Mouse (Mus musculus) liver, embryonic 14.5 days (tissue): ENCODE data around the gene Mrps15. TPM values are rescaled to one million over a fixed set of nuclear protein-coding genes. Genes with fewer than 3 reads are reported as not detected.

Experiments
- ATAC-seq: fragments of 200-750 bp; cut with Nextera tagmentation; 2 replicates; pipeline ENCODE4 v1.8.0; 2017; ENCODE audit warnings: moderate number of reproducible peaks, mild to moderate bottlenecking, moderate library complexity; ENCODE audit not compliant: insufficient read depth
- DNase-seq, 3 experiments: peaks; one replicate each; pipeline ENCODE4 v3.0.0-alpha.2; 2012 to 2013; ENCODE audit warnings: low read depth in 3 of 3, low spot score in 3 of 3
- H3K27ac ChIP-seq: fragments of 300-500 bp; sonication (generic); 2 replicates; pipeline ENCODE4 v1.5.1; 2014; ENCODE audit warnings: moderate library complexity, mild to moderate bottlenecking, control low read depth, inconsistent platforms
- H3K27me3 ChIP-seq: fragments of 300-500 bp; sonication (generic); 2 replicates; pipeline ENCODE4 v1.6.1; 2014; ENCODE audit warnings: mild to moderate bottlenecking, low read length, moderate library complexity; ENCODE audit not compliant: control insufficient read depth, insufficient read depth
- H3K36me3 ChIP-seq: fragments of 300-500 bp; sonication (generic); replicated peaks from 2 replicates; pipeline ENCODE4 v1.6.1; 2014; ENCODE audit warnings: low read depth; ENCODE audit not compliant: control insufficient read depth, insufficient read depth
- H3K4me1 ChIP-seq, 2 experiments: fragments of 200-500 bp in 1 of 2; fragments of 300-500 bp in 1 of 2; sonication (generic) in 1 of 2; replicated peaks; 2 replicates each; pipeline ENCODE4 v1.6.1; 2012 to 2014; ENCODE audit warnings: antibody characterized with exemption in 1 of 2, inconsistent platforms in 1 of 2, low read length in 1 of 2; ENCODE audit not compliant: control insufficient read depth in 2 of 2, insufficient read depth in 2 of 2
- H3K4me2 ChIP-seq: fragments of 300-500 bp; sonication (generic); 2 replicates; pipeline ENCODE4 v1.6.1; 2014; ENCODE audit warnings: low read depth, mild to moderate bottlenecking, control low read depth, moderate library complexity
- H3K4me3 ChIP-seq, 2 experiments: fragments of 200-500 bp in 1 of 2; fragments of 300-500 bp in 1 of 2; sonication (generic) in 1 of 2; 2 replicates each; pipeline ENCODE4 v1.5.1; 2012 to 2014; ENCODE audit warnings: low read depth in 2 of 2, low read length in 2 of 2, mild to moderate bottlenecking in 2 of 2, control low read depth in 1 of 2, inconsistent platforms in 1 of 2, moderate library complexity in 1 of 2; ENCODE audit not compliant: insufficient read depth in 1 of 2
- H3K9ac ChIP-seq: fragments of 300-500 bp; sonication (generic); replicated peaks from 2 replicates; pipeline ENCODE4 v1.6.1; 2014; ENCODE audit warnings: mild to moderate bottlenecking, control low read depth, moderate library complexity
- H3K9me3 ChIP-seq: fragments of 300-500 bp; sonication (generic); 2 replicates; pipeline ENCODE4 v1.6.1; 2016; ENCODE audit warnings: low read length, mixed read lengths; ENCODE audit not compliant: control insufficient read depth
- CTCF ChIP-seq: IDR thresholded peaks from 2 replicates; pipeline ENCODE4 v1.5.1; 2016; ENCODE audit warnings: antibody characterized with exemption, low read depth, control low read depth
- EP300 ChIP-seq: IDR thresholded peaks from 2 replicates; pipeline ENCODE4 v1.6.1; 2016; ENCODE audit warnings: antibody characterized with exemption, low read depth
- WGBS: fragments of 180-500 bp; shearing (Covaris S2); extraction: QIAGEN DNeasy Blood & Tissue Kit; methylation state at CpG from one replicate; pipeline ENCODE4 v1.1.7; 2014; ENCODE audit not compliant: insufficient replicate concordance; 5-methylcytosine and 5-hydroxymethylcytosine counted together
- polyA plus RNA-seq, 2 experiments: library from polyadenylated mRNA; depleted of rRNA in 1 of 2; stranded (reverse) in 1 of 2; unstranded in 1 of 2; fragments of >200 nt; fragmentation: Nextera tagmentation in 1 of 2; extraction: Ambion mirVana in 1 of 2; gene quantifications; 2 replicates each; pipeline versions ENCODE4 v1.2.1 to v1.2.3; 2012 to 2014

The Mrps15 gene
- polyA plus RNA-seq (2012; rRNA removed) (23.3 and 41.3 TPM in 2 replicates), polyA plus RNA-seq (2014; fragmentation: Nextera tagmentation; extraction: Ambion mirVana) (88.4 and 99.5 TPM in 2 replicates)

DNA sequence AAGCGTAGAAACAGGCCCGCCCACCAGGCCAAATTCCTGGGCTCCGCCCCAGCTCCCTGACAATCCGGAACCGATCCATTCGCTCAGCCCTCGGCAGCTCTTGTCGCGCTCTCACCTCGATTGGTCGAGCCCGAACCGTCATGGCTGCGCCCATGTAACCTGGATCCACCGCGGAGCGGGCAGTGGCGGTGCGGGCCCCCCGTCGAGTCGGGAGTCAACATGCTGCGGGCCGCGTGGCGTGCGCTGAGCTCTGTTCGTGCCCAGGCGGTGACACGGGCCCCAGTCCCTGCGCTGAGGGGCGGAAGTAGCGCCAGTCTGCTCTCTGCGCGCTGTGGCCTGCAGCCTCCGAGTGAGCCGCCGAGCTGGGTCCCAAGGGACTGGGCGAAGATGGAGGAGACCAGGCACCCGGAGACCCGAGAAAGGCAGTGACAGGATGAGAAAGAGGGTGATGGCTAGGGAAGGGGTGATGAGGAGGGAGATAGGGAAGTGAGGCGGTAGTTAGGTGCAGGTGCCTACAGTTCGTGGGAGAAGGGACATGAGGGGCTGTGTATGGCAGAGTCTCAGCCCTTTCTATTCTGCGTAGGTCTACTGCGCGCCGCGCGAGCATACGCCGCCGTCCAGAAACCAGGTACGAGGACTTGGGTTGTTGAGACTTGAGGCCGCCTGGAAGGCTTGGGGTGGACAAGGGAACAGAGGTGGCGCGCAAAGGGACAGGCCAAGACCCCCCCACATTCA lies at the start of gene Mrps15:
Gene Mrps15 (plus strand): TSS at position 75 of the 735 bp plus-strand sequence.
- ATAC-seq (peak; percentile 91), DNase-seq (peak; percentile 80)
- Histone ChIP-seq H3K27ac (peak within 1 kb of the TSS; percentile 48), H3K9ac (peak within 1 kb of the TSS; percentile 84), H3K27me3 (no peaks in the 10 kb centered on the region), H3K4me1 (peaks cover 3 to 9% of the 10 kb centered on the region in 2 experiments), H3K4me2 (peak within 1 kb of the TSS; percentile 79), H3K9me3 (no peaks in the 10 kb centered on the region), H3K36me3 (peaks cover 11% of the 10 kb centered on the region), H3K4me3 (peak within 1 kb of the TSS; percentile 82 to 90)
- TF ChIP-seq EP300 (no peak), CTCF (no peak)
- under 1% methylated on average over 56 of the region's 56 CpGs for WGBS

DNA sequence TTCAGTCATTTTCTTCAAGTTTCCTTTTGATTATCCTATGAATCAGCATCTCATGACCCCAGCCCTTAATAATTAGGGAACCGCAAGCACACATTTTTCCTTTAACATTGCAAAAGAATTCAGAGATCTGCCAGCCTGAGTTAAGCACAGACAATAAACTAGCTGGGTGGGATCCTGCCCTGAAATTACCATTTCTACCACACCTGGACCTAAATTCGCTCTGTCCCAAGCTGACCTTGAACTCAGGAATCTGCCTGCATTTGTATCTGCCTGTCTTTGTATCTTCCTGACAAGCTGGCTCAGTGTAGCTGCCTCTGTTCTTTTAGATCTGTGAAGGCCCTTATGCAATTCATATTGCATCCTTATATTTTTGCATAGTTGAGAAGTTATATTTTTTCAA lies 48.9 kb upstream of the Mrps15 start:
- no peak overlapping the region for H3K4me3 ChIP-seq
- no peaks in the 10 kb centered on the region for H3K9me3 ChIP-seq
- DNase-seq (no peak), ATAC-seq (no peak)
- H3K4me2 ChIP-seq: no peak overlapping the region
- 66% methylated on average over 2 of the region's 2 CpGs for WGBS
- H3K9ac ChIP-seq: no peak overlapping the region
- no peaks in the 10 kb centered on the region for H3K4me1 ChIP-seq
- H3K27ac ChIP-seq: no peak overlapping the region
- no peak for TF ChIP-seq EP300
- TF ChIP-seq CTCF: no peak
- no peaks in the 10 kb centered on the region for H3K36me3 ChIP-seq
- no peaks in the 10 kb centered on the region for H3K27me3 ChIP-seq

DNA sequence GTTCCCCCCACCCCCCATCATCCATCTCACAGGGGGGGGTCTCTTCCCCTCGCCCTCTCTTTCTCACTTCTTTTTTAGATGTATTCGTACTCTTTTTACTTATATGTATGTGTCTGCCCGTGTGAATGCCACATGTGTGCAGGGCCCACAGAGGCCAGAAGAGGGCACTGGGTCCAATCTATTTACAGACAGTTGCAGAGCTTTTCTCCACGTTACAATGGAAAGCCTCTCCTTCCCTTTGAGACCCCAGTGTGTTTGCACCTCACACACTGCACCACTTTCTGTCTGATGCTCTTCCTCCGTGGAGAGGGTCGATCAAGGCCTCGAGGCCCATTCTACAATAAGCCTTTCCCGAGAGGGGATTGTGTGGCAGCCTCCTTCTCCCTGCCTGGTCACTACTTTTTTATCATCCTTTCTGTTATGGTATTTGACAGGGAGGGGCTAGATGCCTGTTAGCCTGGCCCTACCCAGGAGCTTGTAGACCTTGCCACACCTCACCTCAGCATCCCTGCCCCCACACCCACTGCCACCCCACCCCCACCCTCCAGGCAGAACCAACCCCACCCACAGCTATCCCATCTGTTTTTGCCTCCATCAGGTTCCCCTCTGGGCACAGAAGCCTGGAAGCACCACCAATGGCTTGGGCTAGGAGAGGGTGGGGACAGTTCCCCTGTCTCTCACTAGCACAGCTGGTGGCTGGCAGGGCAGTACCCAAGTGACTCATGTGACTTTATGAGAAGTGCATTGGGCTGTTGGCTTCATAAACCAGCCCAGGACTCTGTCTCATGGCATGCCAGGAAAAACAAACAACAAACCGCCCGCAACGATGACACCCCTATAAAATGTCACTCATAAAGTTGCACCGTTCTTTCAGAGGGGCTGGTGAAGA lies 45.2 kb upstream of the Mrps15 start:
- TF ChIP-seq CTCF (no peak), EP300 (no peak)
- WGBS: 63% methylated on average over 12 of the region's 12 CpGs
- H3K9ac ChIP-seq: no peak overlapping the region
- no peaks in the 10 kb centered on the region for H3K4me1 ChIP-seq
- H3K27me3 ChIP-seq: no peaks in the 10 kb centered on the region
- H3K27ac ChIP-seq: no peak overlapping the region
- no peaks in the 10 kb centered on the region for H3K9me3 ChIP-seq
- DNase-seq (no peak), ATAC-seq (no peak)
- H3K4me2 ChIP-seq: no peak overlapping the region
- H3K36me3 ChIP-seq: no peaks in the 10 kb centered on the region
- H3K4me3 ChIP-seq: no peak overlapping the region

DNA sequence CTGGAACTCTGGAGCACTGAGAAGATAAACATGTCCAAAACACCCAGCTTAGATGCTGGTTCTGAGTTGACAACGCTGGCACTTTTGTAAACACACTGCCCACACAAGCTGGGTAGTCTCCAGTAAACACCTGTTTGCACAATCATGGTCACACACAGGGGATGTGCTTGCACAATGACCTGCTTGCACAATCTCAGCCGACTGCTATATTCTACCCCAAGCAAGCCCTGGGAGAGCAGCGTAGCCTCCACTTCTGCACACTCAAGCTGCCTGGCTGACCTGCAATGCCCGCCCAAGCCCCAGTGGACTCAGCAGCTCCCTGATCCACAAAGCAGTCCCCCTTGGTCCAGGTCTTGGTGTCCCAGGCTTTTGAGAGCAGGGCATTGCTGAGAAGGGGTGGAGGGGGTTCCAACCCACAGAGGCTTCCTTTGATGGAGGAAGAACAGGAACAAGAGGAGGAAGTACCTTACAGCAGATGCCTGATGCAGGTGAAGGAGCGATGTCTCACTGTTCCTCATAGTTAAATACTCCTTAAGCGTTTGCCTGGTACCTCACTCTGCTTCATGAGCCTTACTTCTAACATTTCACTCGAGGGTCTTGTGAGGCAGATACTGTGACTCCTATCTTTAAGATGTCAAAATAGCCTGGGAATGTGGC lies 28.9 kb upstream of the Mrps15 start:
- H3K9me3 ChIP-seq: no peaks in the 10 kb centered on the region
- no peak overlapping the region for H3K4me2 ChIP-seq
- no peak overlapping the region for H3K9ac ChIP-seq
- 51% methylated on average over 7 of the region's 7 CpGs for WGBS
- no peaks in the 10 kb centered on the region for H3K36me3 ChIP-seq
- DNase-seq: peak in 1 of 3 experiments; percentile 28
- no peaks in the 10 kb centered on the region; a peak in 1 of 4 replicates for H3K4me1 ChIP-seq
- no peak overlapping the region for H3K27ac ChIP-seq
- no peaks in the 10 kb centered on the region for H3K27me3 ChIP-seq
- no peak for ATAC-seq
- TF ChIP-seq EP300: no peak
- TF ChIP-seq CTCF: no peak
- no peak overlapping the region for H3K4me3 ChIP-seq
